Mouse (Mus musculus): ENCODE data around the gene Pex19. TPM values are rescaled to one million over a fixed set of nuclear protein-coding genes. Genes with fewer than 3 reads are reported as not detected.

Pex19 gene
- polyA plus RNA-seq, 1 experiment = 108 TPM

- TF ChIP-seq CTCF (IDR thresholded peaks at IDR 0.05; ENCODE audit: borderline replicate concordance, insufficient read depth, low read depth, low read length) = no peak
- no peak for TF ChIP-seq POLR2A (IDR thresholded peaks at IDR 0.05; ENCODE audit: borderline replicate concordance, insufficient read depth, low read length)
- 18% methylated on average over 6 of the region's 6 CpGs for WGBS
- no peaks in the 10 kb centered on the region for H3K4me1 ChIP-seq (ENCODE audit: control insufficient read depth, insufficient read depth, low read length)
- peak; percentile 48 to 65 for DNase-seq
- H3K4me3 ChIP-seq (replicated peaks; ENCODE audit: insufficient read depth, low read depth, low read length) = no peak overlapping the region
- H3K27ac ChIP-seq (ENCODE audit: insufficient read depth, low read length) = no peak overlapping the region
- H3K27me3 ChIP-seq (ENCODE audit: control insufficient read depth, insufficient read depth, low read length) = no peaks in the 10 kb centered on the region
Observed at GRCm38 (mm10) chr1:172099325-172100033, 27.1 kb upstream of the Pex19 start.

GRCm38 (mm10) chr1:172103619-172104018, 22.9 kb upstream of the Pex19 start:
- WGBS = 81% methylated on average over 4 of the region's 4 CpGs
- Histone ChIP-seq H3K4me3 (replicated peaks; ENCODE audit: insufficient read depth, low read depth, low read length) (no peak overlapping the region), H3K4me1 (ENCODE audit: control insufficient read depth, insufficient read depth, low read length) (no peaks in the 10 kb centered on the region), H3K27ac (ENCODE audit: insufficient read depth, low read length) (no peak overlapping the region), H3K27me3 (ENCODE audit: control insufficient read depth, insufficient read depth, low read length) (no peaks in the 10 kb centered on the region)
- DNase-seq = no peak
- TF ChIP-seq POLR2A (IDR thresholded peaks at IDR 0.05; ENCODE audit: borderline replicate concordance, insufficient read depth, low read length) = no peak
- TF ChIP-seq CTCF (IDR thresholded peaks at IDR 0.05; ENCODE audit: borderline replicate concordance, insufficient read depth, low read depth, low read length) = no peak

- Histone ChIP-seq H3K27me3 (ENCODE audit: control insufficient read depth, insufficient read depth, low read length) (no peaks in the 10 kb centered on the region), H3K4me1 (ENCODE audit: control insufficient read depth, insufficient read depth, low read length) (no peaks in the 10 kb centered on the region), H3K4me3 (replicated peaks; ENCODE audit: insufficient read depth, low read depth, low read length) (no peak overlapping the region), H3K27ac (ENCODE audit: insufficient read depth, low read length) (no peak overlapping the region)
- no peak for DNase-seq
- WGBS = 62% methylated on average over 11 of the region's 11 CpGs
- TF ChIP-seq POLR2A (IDR thresholded peaks at IDR 0.05; ENCODE audit: borderline replicate concordance, insufficient read depth, low read length) (no peak), CTCF (IDR thresholded peaks at IDR 0.05; ENCODE audit: borderline replicate concordance, insufficient read depth, low read depth, low read length) (no peak)
Observed at GRCm38 (mm10) chr1:172105101-172105500, 21.5 kb upstream of the Pex19 start.

- Histone ChIP-seq H3K4me1 (ENCODE audit: control insufficient read depth, insufficient read depth, low read length) (no peaks in the 10 kb centered on the region), H3K4me3 (replicated peaks; ENCODE audit: insufficient read depth, low read depth, low read length) (no peak overlapping the region), H3K27me3 (ENCODE audit: control insufficient read depth, insufficient read depth, low read length) (no peaks in the 10 kb centered on the region), H3K27ac (ENCODE audit: insufficient read depth, low read length) (no peak overlapping the region)
- no peak for TF ChIP-seq POLR2A (IDR thresholded peaks at IDR 0.05; ENCODE audit: borderline replicate concordance, insufficient read depth, low read length)
- TF ChIP-seq CTCF (IDR thresholded peaks at IDR 0.05; ENCODE audit: borderline replicate concordance, insufficient read depth, low read depth, low read length) = no peak
- no peak for DNase-seq
- 26% methylated on average over 10 of the region's 10 CpGs for WGBS
Observed at GRCm38 (mm10) chr1:172107777-172108477, 18.6 kb upstream of the Pex19 start.

- H3K4me1 ChIP-seq (ENCODE audit: control insufficient read depth, insufficient read depth, low read length) = no peaks in the 10 kb centered on the region
- no peak overlapping the region for H3K4me3 ChIP-seq (replicated peaks; ENCODE audit: insufficient read depth, low read depth, low read length)
- no peak overlapping the region for H3K27ac ChIP-seq (ENCODE audit: insufficient read depth, low read length)
- no peak for DNase-seq
- 92% methylated on average over 5 of the region's 5 CpGs for WGBS
- H3K27me3 ChIP-seq (ENCODE audit: control insufficient read depth, insufficient read depth, low read length) = no peaks in the 10 kb centered on the region
- TF ChIP-seq POLR2A (IDR thresholded peaks at IDR 0.05; ENCODE audit: borderline replicate concordance, insufficient read depth, low read length) = no peak
- TF ChIP-seq CTCF (IDR thresholded peaks at IDR 0.05; ENCODE audit: borderline replicate concordance, insufficient read depth, low read depth, low read length) = no peak
Observed at GRCm38 (mm10) chr1:172116948-172117347, 9.6 kb upstream of the Pex19 start.

- Histone ChIP-seq H3K27ac (ENCODE audit: insufficient read depth, low read length) (no peak overlapping the region), H3K4me1 (ENCODE audit: control insufficient read depth, insufficient read depth, low read length) (no peaks in the 10 kb centered on the region), H3K27me3 (ENCODE audit: control insufficient read depth, insufficient read depth, low read length) (no peaks in the 10 kb centered on the region), H3K4me3 (replicated peaks; ENCODE audit: insufficient read depth, low read depth, low read length) (no peak overlapping the region)
- no peak for TF ChIP-seq POLR2A (IDR thresholded peaks at IDR 0.05; ENCODE audit: borderline replicate concordance, insufficient read depth, low read length)
- TF ChIP-seq CTCF (IDR thresholded peaks at IDR 0.05; ENCODE audit: borderline replicate concordance, insufficient read depth, low read depth, low read length) = no peak
- DNase-seq = no peak
- 80% methylated on average over 6 of the region's 6 CpGs for WGBS
Observed at GRCm38 (mm10) chr1:172119100-172119499, 7.5 kb upstream of the Pex19 start.

- Histone ChIP-seq H3K27me3 (ENCODE audit: control insufficient read depth, insufficient read depth, low read length) (no peaks in the 10 kb centered on the region), H3K4me3 (replicated peaks; ENCODE audit: insufficient read depth, low read depth, low read length) (no peak overlapping the region), H3K4me1 (ENCODE audit: control insufficient read depth, insufficient read depth, low read length) (no peaks in the 10 kb centered on the region), H3K27ac (ENCODE audit: insufficient read depth, low read length) (no peak overlapping the region)
- no peak for TF ChIP-seq POLR2A (IDR thresholded peaks at IDR 0.05; ENCODE audit: borderline replicate concordance, insufficient read depth, low read length)
- TF ChIP-seq CTCF (IDR thresholded peaks at IDR 0.05; ENCODE audit: borderline replicate concordance, insufficient read depth, low read depth, low read length) = peak; percentile 72
- 9% methylated on average over 3 of the region's 3 CpGs for WGBS
- peak; percentile 34 to 63 for DNase-seq
Observed at GRCm38 (mm10) chr1:172119720-172120119, 6.8 kb upstream of the Pex19 start.

- no peak for DNase-seq
- WGBS = 63% methylated on average over 2 of the region's 2 CpGs
- H3K4me1 ChIP-seq (ENCODE audit: control insufficient read depth, insufficient read depth, low read length) = no peaks in the 10 kb centered on the region; the same call in 1 of the 2 replicates
- H3K4me3 ChIP-seq (replicated peaks; ENCODE audit: insufficient read depth, low read depth, low read length) = no peak overlapping the region
- H3K27ac ChIP-seq (ENCODE audit: insufficient read depth, low read length) = no peak overlapping the region
- no peak for TF ChIP-seq POLR2A (IDR thresholded peaks at IDR 0.05; ENCODE audit: borderline replicate concordance, insufficient read depth, low read length)
- no peak for TF ChIP-seq CTCF (IDR thresholded peaks at IDR 0.05; ENCODE audit: borderline replicate concordance, insufficient read depth, low read depth, low read length)
- H3K27me3 ChIP-seq (ENCODE audit: control insufficient read depth, insufficient read depth, low read length) = no peaks in the 10 kb centered on the region
Observed at GRCm38 (mm10) chr1:172122671-172123070, 3.9 kb upstream of the Pex19 start.
